Mouse (Mus musculus) urinary bladder, adult 18-20 months (tissue): ENCODE data around the gene Gbe1.

Source experiments
- DNase-seq, 2 experiments: peaks; one replicate each; pipeline ENCODE4 v3.0.0; 2022; ENCODE audit warnings: low spot score in 2 of 2, mixed read lengths in 2 of 2

Gbe1 gene

DNA sequence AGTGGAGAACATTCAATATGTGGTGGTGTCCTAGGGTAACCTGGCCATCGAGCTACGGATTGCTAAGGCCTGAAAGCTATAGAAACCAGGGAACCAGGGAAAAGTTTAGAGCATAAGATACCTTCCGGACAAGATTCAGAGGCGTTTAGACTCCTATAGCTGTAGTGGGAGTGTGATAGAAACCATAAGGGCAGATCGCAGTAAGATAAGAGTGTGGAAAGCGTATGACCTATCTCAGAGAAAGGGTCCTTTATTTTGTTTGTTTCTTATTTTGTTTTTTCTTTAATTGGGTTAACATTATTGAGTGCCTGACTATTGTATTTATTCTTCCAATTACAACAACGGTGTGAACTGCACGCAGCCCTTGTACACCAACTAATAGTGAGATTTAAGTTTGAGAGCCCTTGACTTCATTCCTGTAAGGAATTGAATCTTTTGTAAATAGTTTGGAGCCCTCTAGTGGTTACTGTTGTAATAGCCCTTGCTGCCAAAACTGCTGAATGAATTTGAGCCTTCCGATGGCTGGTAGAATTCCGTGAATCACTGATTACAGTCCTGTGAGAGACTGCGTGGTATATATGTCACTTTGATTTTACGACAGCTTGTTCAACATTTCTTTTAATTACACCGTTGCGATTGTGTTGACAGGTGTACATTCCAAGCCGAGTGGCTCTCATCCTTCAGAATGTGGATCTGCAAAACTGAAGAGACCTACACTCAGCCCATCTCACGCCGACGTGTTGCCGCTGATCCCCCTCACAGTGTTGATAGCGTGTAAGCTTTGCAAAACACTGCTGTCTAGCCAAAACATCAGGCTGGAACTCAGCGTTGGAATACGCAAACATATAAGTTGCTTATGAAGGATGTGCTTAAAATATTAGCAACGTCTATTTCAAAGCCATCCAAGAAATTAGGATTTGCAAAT lies 254.9 kb downstream of the Gbe1 start:
- no peak for DNase-seq

GRCm38 (mm10) chr16:70585964-70586363 lies 272.2 kb downstream of the Gbe1 start:
- DNase-seq = no peak

DNA sequence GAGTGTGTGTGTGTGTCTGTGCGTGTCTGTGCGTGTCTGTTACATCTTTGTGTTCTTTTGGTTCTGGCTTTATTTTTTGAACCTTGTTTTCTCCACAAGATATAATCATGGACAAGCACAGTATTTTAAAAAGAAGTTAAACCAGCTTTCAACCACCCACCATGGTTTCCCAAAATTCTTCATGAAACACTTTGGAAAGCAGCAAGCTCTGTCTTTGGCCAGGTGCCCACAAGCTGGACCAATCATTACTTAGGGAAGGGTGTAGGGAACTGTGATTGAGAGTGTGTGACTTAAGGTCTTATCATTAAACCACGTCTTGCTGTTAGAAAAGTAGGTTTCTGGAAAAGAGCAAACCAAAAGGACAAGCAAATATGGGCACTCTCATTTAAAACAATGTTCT lies 288.6 kb downstream of the Gbe1 start:
- no peak for DNase-seq

GRCm38 (mm10) chr16:70608358-70608757 lies 294.6 kb downstream of the Gbe1 start:
- no peak for DNase-seq

DNA sequence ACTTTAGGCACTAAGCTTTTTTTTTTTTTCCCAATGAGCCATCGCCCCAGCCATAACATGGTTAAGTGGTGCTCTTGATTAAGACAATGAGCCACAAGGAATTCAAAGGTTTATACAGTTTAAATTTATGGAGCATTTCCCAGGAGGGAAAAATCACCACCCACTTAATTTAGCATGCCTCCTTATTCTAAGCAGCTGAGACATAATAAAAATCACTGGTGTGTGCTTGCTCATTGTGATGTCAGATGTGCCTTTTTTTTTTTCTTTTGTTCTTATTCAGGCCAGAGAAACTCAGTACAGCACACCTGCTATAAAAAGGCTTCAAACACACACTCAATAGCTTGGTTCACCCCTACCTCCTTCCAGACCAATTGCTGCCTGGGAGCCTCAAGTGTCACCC lies 303.9 kb downstream of the Gbe1 start:
- DNase-seq = no peak

DNA sequence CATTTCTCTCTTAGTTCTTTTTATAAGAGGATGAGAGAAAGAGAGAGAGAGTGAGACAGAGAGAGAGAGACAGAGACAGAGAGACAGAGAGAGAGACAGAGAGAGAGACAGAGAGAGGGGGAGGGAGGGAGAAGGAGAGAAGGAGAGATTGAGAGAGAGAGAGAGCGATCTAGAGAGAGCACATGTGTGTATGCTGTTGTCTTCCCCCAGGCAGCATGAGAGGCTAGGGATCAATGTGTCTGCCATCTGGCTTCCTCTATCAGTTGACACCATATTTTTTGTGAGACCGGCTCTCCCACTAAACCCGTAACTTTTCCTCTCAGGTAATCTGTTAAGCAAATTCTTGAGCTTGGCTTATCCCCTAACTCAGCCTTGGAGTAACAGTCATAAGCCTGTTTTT lies 304.4 kb downstream of the Gbe1 start:
- DNase-seq = no peak
